Mouse (Mus musculus) layer of hippocampus, adult 11-12 months (tissue): ENCODE results near the gene Larp4.
"Not testable (repeated sequence)": the region's sequence is repeated elsewhere in the genome, so short reads cannot be mapped to it uniquely, and the experiment has no call there.

ENCODE experiments used
- DNase-seq: peaks from one replicate; pipeline ENCODE4 v3.0.0; 2022; ENCODE audit warnings: low spot score

Larp4 gene

GRCm38 (mm10) chr15:99969765-99970164 is at the start of gene Larp4:
Gene Larp4 (plus strand): TSS chr15:99970065.
- not testable (repeated sequence) for DNase-seq

GRCm38 (mm10) chr15:99931231-99931630 is 38.6 kb upstream of the Larp4 start:
- DNase-seq, result no peak

GRCm38 (mm10) chr15:99934501-99934900 is 35.4 kb upstream of the Larp4 start:
- no peak for DNase-seq

GRCm38 (mm10) chr15:99936659-99937058 is 33.2 kb upstream of the Larp4 start:
- no peak for DNase-seq

GRCm38 (mm10) chr15:99937841-99938240 is 32.0 kb upstream of the Larp4 start:
- no peak for DNase-seq

- DNase-seq, result no peak
Measured at GRCm38 (mm10) chr15:99940426-99940825, 29.4 kb upstream of the Larp4 start.

- DNase-seq, result no peak
Measured at GRCm38 (mm10) chr15:99940970-99941630, 28.8 kb upstream of the Larp4 start.

GRCm38 (mm10) chr15:99955324-99955723 is 14.5 kb upstream of the Larp4 start:
- DNase-seq, result no peak

- DNase-seq, result no peak
Measured at GRCm38 (mm10) chr15:99965103-99965775, 4.6 kb upstream of the Larp4 start.

GRCm38 (mm10) chr15:99966961-99967360 is 2.9 kb upstream of the Larp4 start, which contains the start of gene Fam186a:
Gene Fam186a (minus strand): TSS chr15:99967061.
- no peak for DNase-seq

GRCm38 (mm10) chr15:99970606-99971005 is 741 bp downstream of the Larp4 start:
- peak; percentile 8 for DNase-seq

GRCm38 (mm10) chr15:99972361-99972988 is 2.6 kb downstream of the Larp4 start:
- peak; percentile 95 for DNase-seq

- peak; percentile 10 for DNase-seq
Measured at GRCm38 (mm10) chr15:99972989-99973911, 3.4 kb downstream of the Larp4 start.

GRCm38 (mm10) chr15:99974476-99975220 is 4.8 kb downstream of the Larp4 start:
- no peak for DNase-seq

GRCm38 (mm10) chr15:99976121-99976520 is 6.3 kb downstream of the Larp4 start:
- DNase-seq, result not testable (repeated sequence)

GRCm38 (mm10) chr15:99979266-99979665 is 9.4 kb downstream of the Larp4 start:
- DNase-seq, result no peak

- DNase-seq, result no peak
Measured at GRCm38 (mm10) chr15:99979715-99980114, 9.8 kb downstream of the Larp4 start.

- no peak for DNase-seq
Measured at GRCm38 (mm10) chr15:99993100-99993499, 23.2 kb downstream of the Larp4 start.

GRCm38 (mm10) chr15:99997114-99997804 is 27.4 kb downstream of the Larp4 start:
- DNase-seq, result no peak

- no peak for DNase-seq
Measured at GRCm38 (mm10) chr15:99999390-99999789, 29.5 kb downstream of the Larp4 start.
